Mouse (Mus musculus): ENCODE measurements around the gene Gm10972.
"Not testable (repeated sequence)": the region's sequence is repeated elsewhere in the genome, so short reads cannot be mapped to it uniquely, and the experiment has no call there.

DNA sequence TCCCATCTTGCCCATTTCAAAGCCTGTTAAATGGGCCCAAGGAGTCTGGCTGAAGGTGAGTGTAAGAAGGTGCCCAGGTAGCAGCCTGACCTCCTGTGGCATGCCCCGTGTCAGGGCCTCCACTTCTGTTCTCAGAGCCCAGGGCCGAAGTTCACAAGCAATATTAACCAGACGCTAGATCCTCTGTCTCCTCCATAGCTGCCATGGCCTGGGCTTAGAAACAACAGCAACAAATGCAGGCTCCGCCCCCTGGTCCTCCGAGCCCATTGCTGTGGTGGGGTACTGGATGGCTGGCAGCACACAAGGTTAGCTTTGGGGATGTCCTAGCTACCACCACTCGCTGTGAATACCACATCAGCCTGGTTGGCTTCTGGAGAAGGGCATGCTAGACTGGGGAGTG lies 47.2 kb downstream of the Gm10972 start:
- not testable (repeated sequence) for TF ChIP-seq POLR2A (IDR thresholded peaks at IDR 0.05; ENCODE audit: borderline replicate concordance, control insufficient read depth, low read depth, low read length); CTCF (IDR thresholded peaks at IDR 0.05; ENCODE audit: control insufficient read depth, insufficient read depth, low read length)
